Mouse (Mus musculus): ENCODE measurements at regions not wholly inside any gene's neighbourhood (a gene's known extent, or its start where the extent isn't known, plus 50 kb on each side); places are given as distances from the start of the nearest gene placed in this dataset.

GRCm38 (mm10) chr12:77134306-77135010 lies 103.5 kb upstream of the Fut8 start:
- DNase-seq (ENCODE audit: extremely low read depth, low read depth, low spot score) = no peak
- Histone ChIP-seq H3K27me3 (ENCODE audit: control insufficient read depth, insufficient read depth, low read length) (no peaks in the 10 kb centered on the region), H3K79me2 (ENCODE audit: control insufficient read depth, insufficient read depth, low read length) (no peaks in the 10 kb centered on the region), H3K27ac (replicated peaks; ENCODE audit: insufficient read depth, low read depth, low read length) (no peak overlapping the region), H3K9ac (ENCODE audit: low read depth, low read length) (no peak overlapping the region), H3K4me1 (ENCODE audit: control insufficient read depth, insufficient read depth, low read length) (no peaks in the 10 kb centered on the region), H3K4me3 (ENCODE audit: insufficient read depth, low read depth, low read length) (no peak overlapping the region), H3K36me3 (ENCODE audit: control insufficient read depth, insufficient read depth, low read length) (no peaks in the 10 kb centered on the region)
- 84% methylated on average over 9 of the region's 9 CpGs for WGBS
- TF ChIP-seq CTCF (IDR thresholded peaks at IDR 0.05; ENCODE audit: low read depth, low read length) (no peak), POLR2A (IDR thresholded peaks at IDR 0.05; ENCODE audit: extremely low read depth, insufficient read depth, low read length) (no peak)

GRCm38 (mm10) chr12:77133465-77134305 lies 104.2 kb upstream of the Fut8 start:
- TF ChIP-seq CTCF (IDR thresholded peaks at IDR 0.05; ENCODE audit: low read depth, low read length) = no peak
- TF ChIP-seq POLR2A (IDR thresholded peaks at IDR 0.05; ENCODE audit: extremely low read depth, insufficient read depth, low read length) = no peak
- Histone ChIP-seq H3K9ac (ENCODE audit: low read depth, low read length) (no peak overlapping the region), H3K27ac (replicated peaks; ENCODE audit: insufficient read depth, low read depth, low read length) (no peak overlapping the region), H3K79me2 (ENCODE audit: control insufficient read depth, insufficient read depth, low read length) (no peaks in the 10 kb centered on the region), H3K27me3 (ENCODE audit: control insufficient read depth, insufficient read depth, low read length) (no peaks in the 10 kb centered on the region), H3K4me1 (ENCODE audit: control insufficient read depth, insufficient read depth, low read length) (no peaks in the 10 kb centered on the region), H3K36me3 (ENCODE audit: control insufficient read depth, insufficient read depth, low read length) (no peaks in the 10 kb centered on the region), H3K4me3 (ENCODE audit: insufficient read depth, low read depth, low read length) (no peak overlapping the region)
- DNase-seq (ENCODE audit: extremely low read depth, low read depth, low spot score) = no peak
- 73% methylated on average over 5 of the region's 5 CpGs for WGBS

GRCm38 (mm10) chr12:77131328-77131727 lies 106.6 kb upstream of the Fut8 start:
- no peaks in the 10 kb centered on the region for H3K4me1 ChIP-seq (ENCODE audit: control insufficient read depth, insufficient read depth, low read length)
- DNase-seq (ENCODE audit: extremely low read depth, low read depth, low spot score) = peak; percentile 37
- H3K27ac ChIP-seq (replicated peaks; ENCODE audit: insufficient read depth, low read depth, low read length) = no peak overlapping the region
- H3K4me3 ChIP-seq (ENCODE audit: insufficient read depth, low read depth, low read length) = no peak overlapping the region
- no peaks in the 10 kb centered on the region for H3K27me3 ChIP-seq (ENCODE audit: control insufficient read depth, insufficient read depth, low read length)
- H3K9ac ChIP-seq (ENCODE audit: low read depth, low read length) = no peak overlapping the region
- H3K79me2 ChIP-seq (ENCODE audit: control insufficient read depth, insufficient read depth, low read length) = no peaks in the 10 kb centered on the region
- no peaks in the 10 kb centered on the region for H3K36me3 ChIP-seq (ENCODE audit: control insufficient read depth, insufficient read depth, low read length)
- TF ChIP-seq CTCF (IDR thresholded peaks at IDR 0.05; ENCODE audit: low read depth, low read length) (no peak), POLR2A (IDR thresholded peaks at IDR 0.05; ENCODE audit: extremely low read depth, insufficient read depth, low read length) (no peak)
- WGBS = 29% methylated on average over 7 of the region's 7 CpGs

GRCm38 (mm10) chr12:77130526-77130925 lies 107.4 kb upstream of the Fut8 start:
- TF ChIP-seq CTCF (IDR thresholded peaks at IDR 0.05; ENCODE audit: low read depth, low read length) (no peak), POLR2A (IDR thresholded peaks at IDR 0.05; ENCODE audit: extremely low read depth, insufficient read depth, low read length) (no peak)
- Histone ChIP-seq H3K27ac (replicated peaks; ENCODE audit: insufficient read depth, low read depth, low read length) (no peak overlapping the region), H3K9ac (ENCODE audit: low read depth, low read length) (no peak overlapping the region), H3K79me2 (ENCODE audit: control insufficient read depth, insufficient read depth, low read length) (no peaks in the 10 kb centered on the region), H3K36me3 (ENCODE audit: control insufficient read depth, insufficient read depth, low read length) (no peaks in the 10 kb centered on the region), H3K4me3 (ENCODE audit: insufficient read depth, low read depth, low read length) (no peak overlapping the region), H3K4me1 (ENCODE audit: control insufficient read depth, insufficient read depth, low read length) (no peaks in the 10 kb centered on the region), H3K27me3 (ENCODE audit: control insufficient read depth, insufficient read depth, low read length) (no peaks in the 10 kb centered on the region)
- peak; percentile 12 for DNase-seq (ENCODE audit: extremely low read depth, low read depth, low spot score)
- 84% methylated on average over 6 of the region's 6 CpGs for WGBS

DNA sequence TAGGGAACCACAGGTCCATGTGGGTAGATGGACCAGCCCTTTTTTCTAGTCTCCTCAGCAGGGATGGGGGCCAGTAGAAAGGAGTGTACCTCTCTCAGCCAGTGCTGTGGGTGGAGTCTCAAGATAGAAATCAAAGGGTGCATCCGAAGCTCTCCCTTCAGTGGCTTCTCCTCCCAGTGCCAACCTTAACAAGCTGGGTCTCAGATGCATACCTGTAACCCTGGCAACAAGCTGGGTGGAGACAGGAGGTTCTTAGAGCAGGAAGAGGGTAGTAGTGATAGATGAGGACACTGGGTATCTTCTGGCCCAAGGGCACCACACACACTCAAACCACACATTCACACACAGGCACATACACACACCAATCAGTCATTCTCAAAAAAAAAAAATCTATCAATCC lies 113.7 kb upstream of the Fut8 start:
- 45% methylated on average over 1 of the region's 1 CpGs for WGBS
- TF ChIP-seq POLR2A (IDR thresholded peaks at IDR 0.05; ENCODE audit: extremely low read depth, insufficient read depth, low read length) = no peak
- no peak for TF ChIP-seq CTCF (IDR thresholded peaks at IDR 0.05; ENCODE audit: low read depth, low read length)
- Histone ChIP-seq H3K79me2 (ENCODE audit: control insufficient read depth, insufficient read depth, low read length) (no peaks in the 10 kb centered on the region), H3K9ac (ENCODE audit: low read depth, low read length) (no peak overlapping the region), H3K4me3 (ENCODE audit: insufficient read depth, low read depth, low read length) (no peak overlapping the region), H3K27ac (replicated peaks; ENCODE audit: insufficient read depth, low read depth, low read length) (no peak overlapping the region), H3K27me3 (ENCODE audit: control insufficient read depth, insufficient read depth, low read length) (no peaks in the 10 kb centered on the region), H3K36me3 (ENCODE audit: control insufficient read depth, insufficient read depth, low read length) (no peaks in the 10 kb centered on the region), H3K4me1 (ENCODE audit: control insufficient read depth, insufficient read depth, low read length) (no peaks in the 10 kb centered on the region)
- DNase-seq (ENCODE audit: extremely low read depth, low read depth, low spot score) = no peak

GRCm38 (mm10) chr12:77113516-77113915 lies 124.4 kb upstream of the Fut8 start:
- TF ChIP-seq POLR2A (IDR thresholded peaks at IDR 0.05; ENCODE audit: extremely low read depth, insufficient read depth, low read length) (no peak), CTCF (IDR thresholded peaks at IDR 0.05; ENCODE audit: low read depth, low read length) (no peak)
- Histone ChIP-seq H3K27me3 (ENCODE audit: control insufficient read depth, insufficient read depth, low read length) (no peaks in the 10 kb centered on the region), H3K9ac (ENCODE audit: low read depth, low read length) (no peak overlapping the region), H3K4me1 (ENCODE audit: control insufficient read depth, insufficient read depth, low read length) (no peaks in the 10 kb centered on the region), H3K36me3 (ENCODE audit: control insufficient read depth, insufficient read depth, low read length) (no peaks in the 10 kb centered on the region), H3K79me2 (ENCODE audit: control insufficient read depth, insufficient read depth, low read length) (no peaks in the 10 kb centered on the region), H3K4me3 (ENCODE audit: insufficient read depth, low read depth, low read length) (no peak overlapping the region), H3K27ac (replicated peaks; ENCODE audit: insufficient read depth, low read depth, low read length) (no peak overlapping the region)
- 84% methylated on average over 2 of the region's 2 CpGs for WGBS
- no peak for DNase-seq (ENCODE audit: extremely low read depth, low read depth, low spot score)
